Mouse (Mus musculus) yolk sac, embryonic 10.5 days (tissue): ENCODE measurements around the gene Usf3.

Experiments
- DNase-seq: peaks from one replicate; pipeline ENCODE4 v3.0.0-alpha.2; 2017; ENCODE audit warnings: low spot score

Gene Usf3

GRCm38 (mm10) chr16:44238835-44239263 is 65.8 kb downstream of the Usf3 start:
- no peak for DNase-seq

DNA sequence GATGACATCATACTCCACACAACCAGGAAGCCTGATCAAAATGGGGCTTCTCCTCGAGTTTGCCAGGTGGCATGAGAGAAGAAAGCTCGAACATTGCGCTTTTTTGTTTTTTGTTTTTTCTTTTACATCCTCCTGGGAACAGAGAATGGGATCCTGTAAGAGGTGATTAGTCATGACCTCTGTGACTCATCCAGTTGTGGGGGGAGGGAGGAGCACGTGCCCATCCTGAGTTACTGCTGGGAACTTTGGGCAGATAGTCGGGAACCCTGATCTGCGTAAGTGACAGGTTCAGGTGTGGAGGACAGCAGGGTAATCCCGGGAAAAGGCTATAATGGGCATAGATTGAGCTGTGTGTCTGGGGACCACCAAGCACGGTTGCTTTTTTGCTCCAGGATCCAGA is 67.4 kb downstream of the Usf3 start:
- no peak for DNase-seq

- DNase-seq, result peak; percentile 50
These were observed 69.6 kb downstream of the Usf3 start for GRCm38 (mm10) chr16:44242633-44243032.

DNA sequence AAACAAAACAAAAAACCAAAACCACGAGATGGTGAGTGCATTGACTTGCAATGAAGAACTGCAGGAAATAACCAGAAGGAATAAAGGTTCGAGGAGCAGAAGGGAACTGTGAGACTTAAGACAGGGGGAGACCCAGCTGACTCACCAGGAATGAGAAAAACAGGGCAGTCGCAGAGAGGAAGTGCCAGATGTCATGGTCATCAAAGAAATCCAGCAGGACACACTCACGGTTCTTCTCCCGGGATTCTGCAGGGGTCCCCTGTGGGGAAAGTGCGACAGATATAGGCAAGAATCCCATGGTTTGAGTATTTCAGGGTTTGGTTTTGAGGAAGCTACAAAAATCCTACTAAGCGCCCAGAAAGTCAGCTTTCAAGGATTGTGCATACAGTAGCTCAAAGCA is 70.3 kb downstream of the Usf3 start:
- DNase-seq, result no peak

GRCm38 (mm10) chr16:44249985-44250384 is 76.9 kb downstream of the Usf3 start:
- no peak for DNase-seq

DNA sequence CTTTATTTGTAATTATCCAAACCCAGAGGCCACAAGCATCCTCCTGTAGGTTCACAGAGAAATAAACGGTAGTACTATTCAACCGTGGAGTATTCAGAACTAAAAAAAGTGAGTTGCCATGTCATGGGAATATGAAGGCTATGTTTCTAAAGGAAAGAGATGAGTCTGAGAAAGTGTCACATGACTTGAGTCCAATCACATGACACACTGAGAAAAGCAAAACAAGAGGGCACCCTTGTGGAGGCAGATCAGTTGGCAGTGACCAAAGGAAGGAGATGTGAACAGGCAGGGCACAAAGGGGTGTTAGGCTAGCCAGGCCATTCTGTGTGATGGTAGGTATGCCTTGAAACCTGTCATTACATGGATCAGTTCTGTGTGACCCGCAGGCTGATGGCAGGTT is 79.7 kb downstream of the Usf3 start:
- no peak for DNase-seq

DNA sequence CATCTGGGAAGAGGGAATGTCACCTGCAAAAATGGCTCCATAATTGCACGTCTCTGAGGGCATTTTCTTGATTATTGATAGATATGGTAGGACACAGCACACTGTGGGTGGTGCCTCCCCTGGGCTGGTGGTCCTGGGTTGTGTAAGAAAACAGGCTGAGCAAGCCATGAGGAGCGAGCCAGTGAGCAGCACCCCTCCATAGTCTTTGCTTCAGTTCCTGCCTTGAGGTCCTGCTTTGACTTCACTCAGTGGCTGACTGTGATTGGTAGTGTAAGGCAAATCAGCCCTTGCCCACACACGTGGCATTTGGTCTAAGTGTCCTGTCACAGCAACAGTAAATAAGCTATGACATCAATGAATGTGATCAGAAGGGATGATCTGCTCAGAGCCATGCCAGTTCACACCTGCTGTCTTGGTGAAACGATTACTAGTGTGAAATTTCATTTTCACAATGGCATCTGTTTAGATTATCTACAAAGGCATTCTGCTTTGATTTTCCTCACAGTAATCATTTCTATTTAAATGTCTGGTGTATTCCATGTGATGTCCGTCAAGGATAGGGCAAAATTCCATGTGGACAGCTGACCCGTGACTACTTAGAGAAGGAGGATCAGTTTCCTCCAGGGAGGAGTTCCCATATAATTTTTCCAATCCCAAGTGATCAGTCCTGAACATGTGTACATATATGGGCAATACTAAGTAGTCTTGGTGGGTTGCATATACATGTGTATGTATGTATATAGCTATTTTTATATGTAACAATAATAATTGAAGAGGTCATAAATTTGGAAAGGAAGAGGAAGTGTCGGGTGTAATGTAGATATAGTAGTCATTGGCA is 81.0 kb downstream of the Usf3 start:
- no peak for DNase-seq

DNA sequence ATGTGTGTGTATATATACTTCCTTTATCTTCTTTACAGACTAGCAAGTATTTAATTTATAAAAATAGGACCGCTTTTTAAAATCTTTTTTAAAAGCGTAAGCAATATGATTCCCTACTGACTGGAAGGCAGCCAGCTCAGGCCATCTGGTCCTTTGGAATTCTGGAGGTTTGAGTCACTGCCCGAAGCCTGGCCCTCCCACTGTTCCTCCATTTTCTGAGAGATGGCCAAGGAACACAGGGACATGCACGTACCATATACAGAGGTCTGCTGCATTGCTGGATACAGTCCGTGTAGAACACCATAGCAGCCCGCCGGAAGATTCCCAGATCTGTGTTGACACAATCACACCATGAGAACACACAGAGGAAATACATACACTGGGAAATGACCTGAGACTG is 81.7 kb downstream of the Usf3 start:
- DNase-seq, result no peak

- DNase-seq, result no peak
These were observed 84.4 kb downstream of the Usf3 start for GRCm38 (mm10) chr16:44257476-44257875.

GRCm38 (mm10) chr16:44264916-44265315 is 91.9 kb downstream of the Usf3 start:
- no peak for DNase-seq

GRCm38 (mm10) chr16:44265562-44265961 is 92.5 kb downstream of the Usf3 start:
- no peak for DNase-seq

DNA sequence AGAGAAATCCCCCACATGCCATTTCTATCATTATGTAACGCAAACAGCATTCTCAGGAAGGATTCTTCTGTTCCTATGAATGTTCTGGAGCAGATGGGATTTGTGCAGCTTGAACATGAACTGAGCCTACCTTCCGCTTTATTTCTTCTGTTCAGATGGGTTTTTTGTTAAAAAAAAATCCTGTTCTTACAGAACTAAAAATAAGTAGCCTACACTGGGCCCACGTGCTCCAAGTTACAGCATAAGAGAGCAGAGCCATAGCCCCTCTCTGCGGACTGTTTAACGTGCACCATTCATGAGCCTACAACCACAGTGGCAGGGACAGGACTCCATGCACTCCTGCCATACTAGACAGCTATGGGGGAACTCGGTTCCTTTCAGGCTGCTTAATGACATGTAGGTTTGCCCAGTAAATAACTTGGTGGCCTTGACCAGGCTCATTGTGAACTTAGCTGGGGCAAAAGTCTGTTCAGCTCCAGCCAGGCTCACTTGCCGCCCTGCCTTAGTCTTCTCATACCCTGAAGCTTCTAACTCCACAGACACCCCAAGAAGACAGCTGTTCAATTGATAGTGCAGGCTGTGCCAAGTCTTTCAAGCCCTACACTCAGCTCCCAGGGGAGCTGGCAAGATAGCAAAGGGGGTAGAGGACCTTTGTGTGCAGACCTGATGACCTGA is 95.6 kb downstream of the Usf3 start:
- no peak for DNase-seq

DNA sequence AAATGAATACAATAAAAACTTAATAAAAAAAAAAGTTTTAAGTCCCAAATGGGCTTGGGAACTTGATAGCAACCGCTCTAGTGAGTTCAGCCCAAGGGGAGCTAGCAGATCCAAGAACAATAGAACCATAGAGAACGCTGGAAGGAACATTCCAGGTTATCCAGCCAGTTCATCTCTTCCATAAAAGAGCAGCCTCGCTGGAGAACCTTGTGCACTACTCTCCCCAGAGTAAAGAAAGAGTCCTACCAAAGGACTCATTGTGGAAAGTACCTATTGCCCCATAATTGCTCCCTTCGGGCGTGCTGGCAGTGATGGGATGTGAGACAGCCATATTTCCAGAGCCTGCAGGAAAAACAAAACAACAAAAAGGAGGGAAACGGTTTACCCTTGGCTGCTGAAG is 96.5 kb downstream of the Usf3 start:
- DNase-seq, result no peak

GRCm38 (mm10) chr16:44270606-44271005 is 97.6 kb downstream of the Usf3 start:
- no peak for DNase-seq

DNA sequence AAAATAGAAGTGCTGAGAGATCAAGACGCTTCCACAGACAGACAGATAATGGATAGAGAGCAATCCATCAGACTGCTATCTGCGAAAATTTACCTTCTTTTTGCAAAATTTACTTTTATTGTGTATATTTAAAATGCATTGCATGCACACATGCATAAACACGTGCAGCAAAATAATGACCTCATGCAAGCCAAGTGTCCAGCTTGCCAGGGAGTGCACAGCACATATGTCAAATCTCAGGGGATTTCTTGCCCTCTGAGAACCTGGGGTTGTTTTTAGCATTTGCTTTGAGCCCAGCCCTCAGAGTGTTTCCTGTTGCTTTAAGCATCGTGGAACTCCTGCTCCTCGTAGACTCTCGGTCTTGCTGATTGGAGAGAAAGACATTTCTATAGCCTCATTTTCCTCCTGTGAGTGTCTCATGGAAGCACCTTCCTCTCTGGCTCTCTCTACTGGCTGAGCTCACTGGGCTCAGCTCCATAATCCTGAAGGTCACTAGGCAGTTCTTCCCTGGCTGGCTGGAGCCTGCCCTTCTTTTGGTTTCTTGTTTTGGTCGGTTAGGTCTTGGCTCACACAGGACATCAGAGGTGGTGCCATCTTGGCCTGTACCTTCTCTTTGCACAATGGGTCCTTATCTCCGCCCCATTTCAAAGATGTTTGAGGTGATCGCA is 98.5 kb downstream of the Usf3 start:
- no peak for DNase-seq
